ENCODE assay signal across 9 mouse cellular contexts in the genomic region with DNA sequence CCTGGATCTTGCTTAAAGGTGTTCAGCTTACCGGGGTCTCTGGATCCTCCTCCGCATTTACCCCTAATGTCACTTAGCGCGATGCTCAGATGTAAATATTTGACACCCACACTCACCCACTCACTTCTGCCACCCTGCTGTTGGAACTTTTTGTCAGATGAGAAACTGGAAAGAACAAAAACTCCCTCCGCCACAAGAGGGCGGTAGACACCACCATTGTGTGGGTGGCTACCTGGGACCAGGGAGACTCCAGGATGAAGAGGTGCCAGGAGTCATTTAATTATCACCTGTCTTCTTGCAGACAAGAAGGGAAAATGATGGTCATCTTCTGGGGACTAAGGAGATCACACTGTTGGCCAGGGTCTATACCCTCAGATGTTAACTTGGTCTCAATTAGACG. TPM values are rescaled to one million over a fixed set of nuclear protein-coding genes. Genes with fewer than 3 reads are reported as not detected.
DNase-seq lines count a peak whose midpoint lies in the region; ATAC-seq and TF ChIP-seq lines count a peak whose summit lies in the region.
"Had no signal": no experiment of that assay in that cellular context is flagged by ENCODE, and none has a peak within 500 bp of the region (broad histone marks: within the 10 kb centered on the region; RNA-seq: fewer than 3 reads in every experiment).

No protein-coding gene starts in this region.

- no peak for TF ChIP-seq EP300 in liver, embryonic 14.5 days (IDR thresholded peaks at IDR 0.05; ENCODE audit: low read depth)

- peak; percentile 91 for DNase-seq in midbrain, embryonic 11.5 days (ENCODE audit: low spot score, missing footprints)
- DNase-seq in adrenal gland, adult (ENCODE audit: inconsistent age in 2 of 2, low spot score in 1 of 2) = peak; percentile 47 to 86
- peak; percentile 39 to 67 for DNase-seq in cerebellum, postnatal 4 days (ENCODE audit: low spot score in 2 of 2)
- peak; percentile 63 for DNase-seq in kidney, postnatal 14 days
- peak; percentile 20 to 34 (median 27) for DNase-seq in liver, embryonic 14.5 days (ENCODE audit: low read depth in 3 of 3, low spot score in 3 of 3)
- peak; percentile 19 for DNase-seq in skeletal muscle tissue, adult 2 months (ENCODE audit: low read depth, low spot score)

- H3K9ac ChIP-seq in midbrain, embryonic 11.5 days (ENCODE audit: low read length) = no peak overlapping the region
- H3K9ac ChIP-seq in midbrain, embryonic 15.5 days = no peak overlapping the region
- H3K9ac ChIP-seq in liver, embryonic 14.5 days (replicated peaks) = no peak overlapping the region

- H3K4me3 ChIP-seq in midbrain, embryonic 11.5 days (ENCODE audit: low read depth, low read length) = no peak overlapping the region
- no peak overlapping the region for H3K4me3 ChIP-seq in midbrain, embryonic 15.5 days
- H3K4me3 ChIP-seq in liver, embryonic 14.5 days (ENCODE audit: insufficient read depth in 1 of 2, low read depth in 2 of 2, low read length in 2 of 2) = no peak overlapping the region

- H3K27ac ChIP-seq in midbrain, embryonic 11.5 days (ENCODE audit: low read depth, low read length) = no peak overlapping the region
- H3K27ac ChIP-seq in midbrain, embryonic 15.5 days = no peak overlapping the region
- no peak overlapping the region for H3K27ac ChIP-seq in liver, embryonic 14.5 days

- WGBS in midbrain, embryonic 11.5 days = 24% methylated on average over 7 of the region's 7 CpGs
- WGBS in midbrain, embryonic 15.5 days = 26% methylated on average over 7 of the region's 7 CpGs
- WGBS in liver, embryonic 14.5 days (ENCODE audit: insufficient replicate concordance) = 11% methylated on average over 7 of the region's 7 CpGs

- no peak for ATAC-seq in midbrain, embryonic 11.5 days (ENCODE audit: low FRiP score)
- no peak for ATAC-seq in midbrain, embryonic 15.5 days (replicated peaks)
- ATAC-seq in liver, embryonic 14.5 days (ENCODE audit: insufficient read depth) = no peak
- no peak; the same call in 1 of the 2 replicates for ATAC-seq in megakaryocyte-erythroid progenitor cell, adult 5-6 weeks (replicated peaks; ENCODE audit: low FRiP score, low TSS enrichment, poor library complexity, severe bottlenecking)

- peak; percentile 81 for TF ChIP-seq CTCF in liver, embryonic 14.5 days (IDR thresholded peaks at IDR 0.05; ENCODE audit: low read depth)

- H3K36me3 ChIP-seq in midbrain, embryonic 11.5 days (ENCODE audit: control insufficient read depth, insufficient read depth, low read length) = no peaks in the 10 kb centered on the region
- H3K36me3 ChIP-seq in midbrain, embryonic 15.5 days (replicated peaks) = no peaks in the 10 kb centered on the region
- no peaks in the 10 kb centered on the region for H3K36me3 ChIP-seq in liver, embryonic 14.5 days (replicated peaks; ENCODE audit: control insufficient read depth, insufficient read depth, low read depth)

- H3K4me1 ChIP-seq in midbrain, embryonic 11.5 days (ENCODE audit: control insufficient read depth, insufficient read depth, low read length) = no peaks in the 10 kb centered on the region
- H3K4me1 ChIP-seq in midbrain, embryonic 15.5 days = 0 out of 2 replicates have a peak, but pooled peaks cover 6% of the 10 kb centered on the region
- H3K4me1 ChIP-seq in liver, embryonic 14.5 days (replicated peaks; ENCODE audit: control insufficient read depth in 2 of 2, insufficient read depth in 2 of 2, low read length in 1 of 2) = peaks cover 0 to 4% of the 10 kb centered on the region in 2 experiments; a peak in 1 of 4 replicates

- H3K27me3 ChIP-seq in midbrain, embryonic 11.5 days (ENCODE audit: control insufficient read depth, insufficient read depth, low read length) = no peaks in the 10 kb centered on the region
- H3K27me3 ChIP-seq in midbrain, embryonic 15.5 days (replicated peaks) = no peaks in the 10 kb centered on the region; the same call in 1 of the 2 replicates
- H3K27me3 ChIP-seq in liver, embryonic 14.5 days (ENCODE audit: control insufficient read depth, insufficient read depth, low read length) = no peaks in the 10 kb centered on the region

- H3K4me2 ChIP-seq in midbrain, embryonic 11.5 days = no peak overlapping the region
- no peak overlapping the region for H3K4me2 ChIP-seq in midbrain, embryonic 15.5 days
- no peak overlapping the region for H3K4me2 ChIP-seq in liver, embryonic 14.5 days (ENCODE audit: low read depth)

- no peaks in the 10 kb centered on the region for H3K9me3 ChIP-seq in midbrain, embryonic 11.5 days (ENCODE audit: control insufficient read depth, low read length)
- no peaks in the 10 kb centered on the region for H3K9me3 ChIP-seq in midbrain, embryonic 15.5 days
- H3K9me3 ChIP-seq in liver, embryonic 14.5 days (ENCODE audit: control insufficient read depth, low read length) = no peaks in the 10 kb centered on the region

RNA-seq across cellular contexts. Expression of gene Uts2, which starts 30.3 kb away (rescaled TPM):
- not detected in 2 replicates for polyA plus RNA-seq in midbrain, embryonic 11.5 days (2014; fragmentation: Nextera tagmentation; extraction: Ambion mirVana)
- polyA plus RNA-seq in midbrain, embryonic 15.5 days (2015; fragmentation: Nextera tagmentation; extraction: Ambion mirVana) = not detected in 2 replicates
- polyA plus RNA-seq in liver, embryonic 14.5 days (2012; rRNA removed) = not detected in 2 replicates
- polyA plus RNA-seq in liver, embryonic 14.5 days (2014; fragmentation: Nextera tagmentation; extraction: Ambion mirVana) = not detected in 2 replicates
- total RNA-seq in megakaryocyte-erythroid progenitor cell, adult 5-6 weeks (2014; fragmentation: Nextera tagmentation) = not detected in 2 replicates
- total RNA-seq in megakaryocyte-erythroid progenitor cell, adult 5-6 weeks (2017) = not detected in 2 replicates
- total RNA-seq: hematopoietic stem cell, adult 5-6 weeks had no signal

RNA-seq across cellular contexts. Expression of gene Tnfrsf9, which starts 52.2 kb away (rescaled TPM):
- polyA plus RNA-seq in midbrain, embryonic 11.5 days (2014; fragmentation: Nextera tagmentation; extraction: Ambion mirVana) = 0.18 and 0.30 TPM in 2 replicates
- polyA plus RNA-seq in midbrain, embryonic 15.5 days (2015; fragmentation: Nextera tagmentation; extraction: Ambion mirVana) = 0.30 and 0.36 TPM in 2 replicates
- polyA plus RNA-seq in liver, embryonic 14.5 days (2012; rRNA removed) = 0.08 and 0.10 TPM in 2 replicates
- not detected in 2 replicates for polyA plus RNA-seq in liver, embryonic 14.5 days (2014; fragmentation: Nextera tagmentation; extraction: Ambion mirVana)
- 2.6 TPM in 1 of 2 replicates, not detected in the other for total RNA-seq in megakaryocyte-erythroid progenitor cell, adult 5-6 weeks (2014; fragmentation: Nextera tagmentation)
- 7.2 TPM in 1 of 2 replicates, not detected in the other for total RNA-seq in megakaryocyte-erythroid progenitor cell, adult 5-6 weeks (2017)
- total RNA-seq: hematopoietic stem cell, adult 5-6 weeks had no signal

RNA-seq across cellular contexts. Expression of gene Park7, which starts 52.3 kb away (rescaled TPM):
- 383 and 406 TPM in 2 replicates for polyA plus RNA-seq in midbrain, embryonic 11.5 days (2014; fragmentation: Nextera tagmentation; extraction: Ambion mirVana)
- 365 and 370 TPM in 2 replicates for polyA plus RNA-seq in midbrain, embryonic 15.5 days (2015; fragmentation: Nextera tagmentation; extraction: Ambion mirVana)
- 130 and 180 TPM in 2 replicates for polyA plus RNA-seq in liver, embryonic 14.5 days (2012; rRNA removed)
- polyA plus RNA-seq in liver, embryonic 14.5 days (2014; fragmentation: Nextera tagmentation; extraction: Ambion mirVana) = 259 and 263 TPM in 2 replicates
- total RNA-seq in megakaryocyte-erythroid progenitor cell, adult 5-6 weeks (2014; fragmentation: Nextera tagmentation) = 339 and 364 TPM in 2 replicates
- 415 and 488 TPM in 2 replicates for total RNA-seq in megakaryocyte-erythroid progenitor cell, adult 5-6 weeks (2017)

Comparison
In these comparisons a context has a peak if more than half of its experiments do, and no peak if none do; other contexts are left out.
1. DNase-seq: peak in every context shown above with its lines; median percentile 91 in midbrain, embryonic 11.5 days; 66 in adrenal gland, adult; 63 in kidney, postnatal 14 days; 53 in cerebellum, postnatal 4 days; 27 in liver, embryonic 14.5 days; 19 in skeletal muscle tissue, adult 2 months.